Mouse (Mus musculus) embryonic fibroblast, embryonic 13.5 days (primary cell): ENCODE measurements around the gene Cdk9. TPM values are rescaled to one million over a fixed set of nuclear protein-coding genes. Genes with fewer than 3 reads are reported as not detected.

Experiments used
- H3K27ac ChIP-seq: 2 replicates; pipeline ENCODE4 v1.5.1; 2012; ENCODE audit warnings: low read length, control low read depth, inconsistent platforms; ENCODE audit not compliant: insufficient read depth
- H3K4me1 ChIP-seq: 2 replicates; pipeline ENCODE4 v1.6.1; 2011; ENCODE audit warnings: low read length; ENCODE audit not compliant: control insufficient read depth, insufficient read depth
- H3K4me3 ChIP-seq: 2 replicates; pipeline ENCODE4 v1.5.1; 2011; ENCODE audit warnings: mild to moderate bottlenecking, control low read depth, low read length; ENCODE audit not compliant: insufficient read depth
- CTCF ChIP-seq: IDR thresholded peaks from 2 replicates; pipeline ENCODE4 v1.5.1; 2011; ENCODE audit warnings: mild to moderate bottlenecking, control low read depth, low read length, moderate library complexity, borderline replicate concordance; ENCODE audit not compliant: insufficient read depth
- POLR2A ChIP-seq: IDR thresholded peaks from 2 replicates; pipeline ENCODE4 v1.6.1; 2011; ENCODE audit warnings: low read depth, mild to moderate bottlenecking, control low read depth, low read length, moderate library complexity
- polyA plus RNA-seq: library from polyadenylated mRNA; stranded (reverse); fragments of >200 nt; gene quantifications from 2 replicates; pipeline ENCODE4 v1.2.4, GENCODE M21; 2011; ENCODE audit warnings: low read depth; ENCODE audit not compliant: missing spikeins, insufficient read length

The Cdk9 gene
- polyA plus RNA-seq, 1 experiment, result 77.9 TPM

DNA sequence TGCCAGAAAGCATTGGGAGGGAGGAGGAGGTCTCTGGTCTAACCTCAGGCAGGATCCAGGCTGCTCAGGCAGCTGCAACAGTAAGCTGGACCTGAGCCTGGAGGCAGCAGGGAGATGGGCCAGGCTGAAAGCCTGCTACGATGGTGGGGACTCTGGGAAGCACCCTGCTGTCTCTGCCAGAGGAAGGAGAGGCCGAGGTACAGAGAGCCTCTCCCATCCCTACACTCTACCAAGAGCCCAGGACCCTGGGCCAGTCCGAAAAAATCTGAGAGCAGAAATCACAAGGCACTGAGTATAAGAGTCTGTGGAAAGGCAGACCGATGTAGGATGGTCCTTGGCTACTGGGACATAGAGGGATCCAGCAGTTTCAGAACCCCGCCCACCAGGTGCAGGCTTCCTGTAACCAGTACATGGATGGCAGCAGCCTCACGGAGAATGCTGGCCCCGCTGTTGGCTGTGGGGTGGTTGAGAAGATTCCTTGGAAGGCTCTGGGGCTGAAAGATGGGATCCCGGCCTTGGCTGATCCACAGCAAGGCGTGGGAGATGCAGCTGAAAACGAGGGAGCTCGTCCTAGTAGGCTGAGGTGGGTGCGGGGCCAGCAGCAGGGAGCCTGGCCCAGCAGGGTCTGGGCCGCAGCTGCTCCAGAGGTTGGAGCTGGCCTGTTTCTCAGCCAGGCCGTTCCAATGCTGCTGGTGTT is 30.0 kb downstream of the Cdk9 start:
- Histone ChIP-seq H3K4me3 (no peak overlapping the region), H3K4me1 (peaks cover 10% of the 10 kb centered on the region; the same call in 1 of the 2 replicates), H3K27ac (no peak overlapping the region)
- no peak for TF ChIP-seq CTCF
- TF ChIP-seq POLR2A, result no peak

- peak; percentile 25; the same call in 1 of the 2 replicates for TF ChIP-seq POLR2A
- no peak for TF ChIP-seq CTCF
- Histone ChIP-seq H3K4me1 (peaks cover 10% of the 10 kb centered on the region; the same call in 1 of the 2 replicates), H3K27ac (no peak overlapping the region), H3K4me3 (no peak overlapping the region)
These were observed 31.1 kb downstream of the Cdk9 start for GRCm38 (mm10) chr2:32681754-32682153.

- H3K27ac ChIP-seq, result peak overlapping the region; percentile 77; the same call in 1 of the 2 replicates
- no peak for TF ChIP-seq POLR2A
- TF ChIP-seq CTCF, result no peak
- peaks cover 10% of the 10 kb centered on the region; the same call in 1 of the 2 replicates for H3K4me1 ChIP-seq
- H3K4me3 ChIP-seq, result no peak overlapping the region
These were observed 31.8 kb downstream of the Cdk9 start for GRCm38 (mm10) chr2:32680961-32681650.

DNA sequence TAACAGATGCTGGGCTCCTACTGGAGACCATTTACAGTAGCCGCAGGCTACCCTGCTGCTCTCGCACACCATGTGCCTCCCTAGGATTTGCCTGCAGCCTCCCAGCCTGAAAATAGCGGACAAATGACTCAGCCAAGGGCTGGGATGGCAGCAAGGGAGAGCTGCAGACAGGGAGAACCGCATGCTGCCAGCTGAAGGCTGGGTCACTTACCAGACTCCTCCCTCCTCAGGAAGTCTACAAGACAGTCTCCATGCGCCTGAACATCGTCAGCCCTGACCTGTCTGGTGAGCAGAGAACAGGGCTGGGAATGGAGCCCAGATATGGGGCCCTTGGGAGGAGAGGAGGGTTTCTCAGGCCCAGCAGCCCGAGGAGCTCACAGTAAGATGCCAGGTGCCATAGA is 32.8 kb downstream of the Cdk9 start:
- Histone ChIP-seq H3K4me1 (peaks cover 10% of the 10 kb centered on the region; the same call in 1 of the 2 replicates), H3K4me3 (no peak overlapping the region), H3K27ac (peak overlapping the region; percentile 77)
- no peak for TF ChIP-seq CTCF
- peak; percentile 60 for TF ChIP-seq POLR2A

GRCm38 (mm10) chr2:32677683-32678082 is 35.2 kb downstream of the Cdk9 start:
- no peak overlapping the region for H3K4me3 ChIP-seq
- H3K27ac ChIP-seq, result no peak overlapping the region
- TF ChIP-seq POLR2A, result no peak
- TF ChIP-seq CTCF, result no peak
- H3K4me1 ChIP-seq, result peaks cover 10% of the 10 kb centered on the region; the same call in 1 of the 2 replicates

DNA sequence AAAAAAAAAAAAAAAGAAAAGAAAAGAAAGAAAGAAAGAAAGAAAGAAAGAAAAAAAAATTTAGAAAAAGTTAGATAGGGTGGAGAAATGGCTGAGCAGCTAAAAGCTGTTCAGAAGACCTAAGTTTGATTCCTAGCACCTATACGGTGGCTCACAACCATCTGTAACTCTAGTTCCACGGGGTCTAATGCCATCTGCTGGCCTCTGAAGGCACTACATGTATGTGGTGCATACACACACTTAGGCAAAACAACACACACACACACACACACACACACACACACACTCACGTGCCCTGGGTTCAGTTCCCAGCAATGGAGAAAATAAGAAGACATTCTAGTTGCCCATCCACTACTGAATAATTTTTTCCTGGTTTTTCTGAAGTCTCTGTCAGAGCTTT is 36.1 kb downstream of the Cdk9 start:
- Histone ChIP-seq H3K27ac (no peak overlapping the region), H3K4me1 (peaks cover 10% of the 10 kb centered on the region; the same call in 1 of the 2 replicates), H3K4me3 (no peak overlapping the region)
- TF ChIP-seq CTCF (no peak), POLR2A (no peak)

DNA sequence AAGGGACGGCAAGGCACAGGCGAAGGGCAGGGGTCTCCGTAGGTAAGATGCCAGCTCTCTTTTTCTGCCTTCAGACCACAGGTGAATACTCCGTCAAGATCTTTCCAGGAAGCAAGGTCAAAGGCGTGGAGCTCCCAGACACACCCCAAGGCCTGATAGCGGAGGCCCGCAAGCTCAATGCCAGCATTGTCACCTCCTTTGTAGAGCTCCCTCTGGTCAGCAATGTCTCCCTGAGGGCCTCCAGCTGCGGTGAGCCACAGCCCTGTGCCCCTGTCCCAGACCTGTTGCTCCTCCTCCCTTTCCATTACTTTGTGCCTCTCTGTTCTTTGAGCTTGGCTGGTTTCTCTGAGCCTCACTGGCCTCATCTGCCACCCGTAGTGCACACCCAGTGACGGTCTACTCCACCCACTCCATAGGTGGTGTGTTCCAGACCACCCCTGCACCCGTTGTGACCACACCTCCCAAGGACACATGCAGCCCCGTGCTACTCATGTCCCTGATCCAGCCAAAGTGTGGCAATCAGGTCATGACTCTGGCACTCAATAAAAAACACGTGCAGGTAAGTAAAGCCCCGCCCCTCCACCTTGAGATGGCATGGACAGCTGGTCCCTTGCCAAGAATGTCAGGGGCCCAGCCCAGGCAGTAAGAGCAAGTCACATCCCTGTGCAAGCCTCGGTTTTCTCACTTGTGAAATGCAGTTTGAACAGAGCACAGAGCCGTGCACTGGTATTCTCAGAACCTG is 39.5 kb downstream of the Cdk9 start:
- TF ChIP-seq POLR2A (no peak), CTCF (no peak)
- Histone ChIP-seq H3K4me3 (no peak overlapping the region), H3K27ac (no peak overlapping the region), H3K4me1 (no peaks in the 10 kb centered on the region)

- H3K4me3 ChIP-seq, result no peak overlapping the region
- H3K4me1 ChIP-seq, result no peaks in the 10 kb centered on the region
- no peak overlapping the region for H3K27ac ChIP-seq
- TF ChIP-seq CTCF, result no peak
- no peak for TF ChIP-seq POLR2A
These were observed 40.8 kb downstream of the Cdk9 start for GRCm38 (mm10) chr2:32671907-32672595.

DNA sequence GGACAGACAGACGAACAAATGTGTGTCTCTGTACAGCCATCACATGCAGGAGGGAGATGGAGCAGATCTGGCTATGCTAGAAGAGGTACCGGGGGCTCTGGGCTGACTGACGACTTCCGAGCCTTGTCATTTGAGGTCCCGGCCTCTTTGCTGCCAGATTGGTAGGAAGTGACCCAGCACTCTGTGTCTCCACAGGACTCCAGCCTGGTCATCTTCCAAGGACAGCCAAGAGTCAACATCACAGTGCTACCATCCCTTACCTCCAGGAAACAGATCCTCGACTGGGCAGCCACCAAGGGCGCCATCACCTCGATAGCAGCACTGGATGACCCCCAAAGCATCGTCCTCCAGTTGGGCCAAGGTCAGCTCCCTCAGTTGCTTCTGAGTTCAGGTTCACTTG is 41.7 kb downstream of the Cdk9 start:
- TF ChIP-seq CTCF, result no peak
- no peak for TF ChIP-seq POLR2A
- Histone ChIP-seq H3K4me3 (no peak overlapping the region), H3K27ac (no peak overlapping the region)

GRCm38 (mm10) chr2:32669876-32670275 is 43.0 kb downstream of the Cdk9 start:
- TF ChIP-seq CTCF (no peak), POLR2A (no peak)
- Histone ChIP-seq H3K4me3 (no peak overlapping the region), H3K4me1 (no peaks in the 10 kb centered on the region), H3K27ac (no peak overlapping the region)

More for the DNA sequence above, 41.7 kb downstream of the Cdk9 start:
- no peaks in the 10 kb centered on the region for H3K4me1 ChIP-seq
